Mouse (Mus musculus) ZHBTc4 (cell line): ENCODE results near the gene Gm20388.
"Not testable (repeated sequence)": the region's sequence is repeated elsewhere in the genome, so short reads cannot be mapped to it uniquely, and the experiment has no call there.

Experiments used
- DNase-seq: peaks from one replicate; pipeline ENCODE4 v3.0.0-alpha.2; 2011; ENCODE audit warnings: low read depth, low spot score

The Gm20388 gene

GRCm38 (mm10) chr8:121588750-121589149 is 1678.1 kb downstream of the Gm20388 start:
- DNase-seq: no peak

- no peak for DNase-seq
These were observed 1678.6 kb downstream of the Gm20388 start for GRCm38 (mm10) chr8:121589205-121589726.

- DNase-seq: peak; percentile 97
These were observed 1679.8 kb downstream of the Gm20388 start, which contains the start of gene Map1lc3b for GRCm38 (mm10) chr8:121590203-121591177. Gene Map1lc3b, plus strand, starts transcription at chr8:121590361.

GRCm38 (mm10) chr8:121591178-121592066 is 1680.8 kb downstream of the Gm20388 start:
- peak; percentile 91 for DNase-seq

DNA sequence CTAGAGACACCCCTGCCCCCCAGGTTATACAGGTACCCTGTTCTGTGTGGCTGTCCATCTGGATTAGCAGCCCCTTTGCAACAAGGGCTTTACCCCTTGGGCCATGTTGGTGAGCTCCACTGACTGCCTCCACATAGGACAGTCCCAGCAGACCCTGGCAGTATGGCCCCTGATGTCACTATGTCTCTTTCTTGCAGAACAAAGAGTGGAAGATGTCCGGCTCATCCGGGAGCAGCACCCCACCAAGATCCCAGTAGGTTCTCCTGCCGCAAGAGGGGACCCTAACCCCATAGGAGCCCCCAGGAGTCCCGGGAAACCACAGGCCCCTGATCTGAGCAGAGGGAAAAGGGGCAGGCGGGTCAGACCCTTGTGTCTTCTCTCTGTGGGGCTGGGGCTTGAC is 1682.7 kb downstream of the Gm20388 start:
- no peak for DNase-seq

DNA sequence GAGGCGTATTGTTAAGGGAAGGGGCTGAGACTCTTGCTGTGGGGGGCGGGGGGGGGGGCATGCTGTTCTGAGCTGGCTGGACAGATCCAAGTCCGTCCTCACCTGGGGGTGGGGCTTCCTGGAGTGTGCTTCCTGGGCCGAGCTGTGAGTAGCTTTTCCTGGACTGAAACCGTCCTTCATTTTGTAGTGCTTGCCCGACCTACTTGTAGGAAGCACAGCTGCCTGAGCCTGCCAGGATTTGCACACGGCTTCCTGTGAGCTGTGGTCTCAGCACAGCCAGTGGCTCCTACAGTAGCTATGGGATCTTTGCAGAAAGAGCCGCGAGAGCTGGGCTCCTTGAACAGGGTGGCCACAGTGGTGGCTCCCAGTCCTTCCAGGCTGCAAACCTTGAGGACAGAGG is 1683.3 kb downstream of the Gm20388 start:
- no peak for DNase-seq

DNA sequence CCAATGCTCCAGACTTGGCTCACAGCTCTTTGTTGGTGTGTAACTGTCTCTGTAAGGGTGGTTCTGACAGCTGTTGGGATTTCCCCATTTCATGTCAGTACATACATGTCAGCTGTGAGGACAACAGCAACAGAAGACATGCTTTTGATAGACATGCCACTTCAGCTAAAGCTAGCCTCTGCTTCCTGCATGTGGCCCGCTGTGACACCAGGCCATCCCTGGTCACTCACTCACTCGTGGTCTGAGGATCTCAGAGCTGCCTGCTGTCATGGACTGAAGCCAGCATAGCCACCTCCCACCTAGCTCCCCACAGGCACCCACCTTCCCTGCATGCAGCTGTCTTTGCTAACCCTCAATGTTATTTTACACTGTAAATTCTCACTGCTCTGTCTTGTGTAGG is 1686.9 kb downstream of the Gm20388 start:
- not testable (repeated sequence) for DNase-seq

- no peak for DNase-seq
These were observed 1687.5 kb downstream of the Gm20388 start for GRCm38 (mm10) chr8:121598190-121598589.

GRCm38 (mm10) chr8:121598892-121599291 is 1688.3 kb downstream of the Gm20388 start:
- DNase-seq: peak; percentile 92

- no peak for DNase-seq
These were observed 1689.2 kb downstream of the Gm20388 start for GRCm38 (mm10) chr8:121599842-121600241.

DNA sequence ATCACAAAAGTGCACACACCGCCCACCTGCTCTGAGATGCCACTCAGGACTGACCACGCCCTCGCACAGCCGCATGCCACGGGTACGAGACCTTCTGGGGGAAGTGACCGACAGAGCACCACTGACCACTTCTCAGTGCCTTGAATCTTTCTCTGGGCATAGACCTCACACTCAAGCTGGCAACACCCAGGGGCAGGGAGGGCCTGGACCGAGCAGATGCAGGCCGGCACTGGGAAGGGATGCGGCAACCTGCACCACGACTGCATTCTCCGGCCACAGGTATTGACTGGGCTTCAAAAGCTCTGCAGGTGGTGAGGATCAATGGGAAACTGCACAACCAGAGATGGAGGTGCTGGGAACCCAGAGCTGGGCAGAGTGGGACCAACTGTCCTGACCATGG is 1691.8 kb downstream of the Gm20388 start:
- no peak for DNase-seq

GRCm38 (mm10) chr8:121602860-121603259 is 1692.2 kb downstream of the Gm20388 start:
- peak; percentile 90 for DNase-seq

- no peak for DNase-seq
These were observed 1693.2 kb downstream of the Gm20388 start for GRCm38 (mm10) chr8:121603801-121604200.

DNA sequence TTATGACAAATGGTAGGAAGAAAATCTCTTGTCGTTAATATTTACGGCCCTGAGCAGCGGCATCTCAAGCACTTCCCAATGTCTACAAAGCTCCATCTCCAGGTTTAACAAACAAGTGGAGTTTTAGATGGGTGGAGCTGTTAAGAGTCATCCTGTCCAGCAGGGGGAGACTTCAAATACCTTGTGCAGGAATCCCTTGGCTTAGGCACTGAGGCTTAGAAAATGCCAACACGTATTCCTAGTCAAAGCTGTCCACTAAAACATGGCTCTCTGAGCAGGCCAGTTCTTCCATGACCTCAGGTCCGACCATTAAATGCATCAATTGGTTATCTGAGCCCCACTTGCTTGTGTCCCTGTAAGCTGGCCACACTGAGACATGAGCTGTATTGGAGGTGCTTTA is 1697.0 kb downstream of the Gm20388 start:
- DNase-seq: peak; percentile 77

- no peak for DNase-seq
These were observed 1698.6 kb downstream of the Gm20388 start for GRCm38 (mm10) chr8:121609251-121609650.

- no peak for DNase-seq
These were observed 1699.3 kb downstream of the Gm20388 start for GRCm38 (mm10) chr8:121609916-121610315.

GRCm38 (mm10) chr8:121613419-121613818 is 1702.8 kb downstream of the Gm20388 start:
- no peak for DNase-seq

- no peak for DNase-seq
These were observed 1708.9 kb downstream of the Gm20388 start for GRCm38 (mm10) chr8:121619401-121619995.

DNA sequence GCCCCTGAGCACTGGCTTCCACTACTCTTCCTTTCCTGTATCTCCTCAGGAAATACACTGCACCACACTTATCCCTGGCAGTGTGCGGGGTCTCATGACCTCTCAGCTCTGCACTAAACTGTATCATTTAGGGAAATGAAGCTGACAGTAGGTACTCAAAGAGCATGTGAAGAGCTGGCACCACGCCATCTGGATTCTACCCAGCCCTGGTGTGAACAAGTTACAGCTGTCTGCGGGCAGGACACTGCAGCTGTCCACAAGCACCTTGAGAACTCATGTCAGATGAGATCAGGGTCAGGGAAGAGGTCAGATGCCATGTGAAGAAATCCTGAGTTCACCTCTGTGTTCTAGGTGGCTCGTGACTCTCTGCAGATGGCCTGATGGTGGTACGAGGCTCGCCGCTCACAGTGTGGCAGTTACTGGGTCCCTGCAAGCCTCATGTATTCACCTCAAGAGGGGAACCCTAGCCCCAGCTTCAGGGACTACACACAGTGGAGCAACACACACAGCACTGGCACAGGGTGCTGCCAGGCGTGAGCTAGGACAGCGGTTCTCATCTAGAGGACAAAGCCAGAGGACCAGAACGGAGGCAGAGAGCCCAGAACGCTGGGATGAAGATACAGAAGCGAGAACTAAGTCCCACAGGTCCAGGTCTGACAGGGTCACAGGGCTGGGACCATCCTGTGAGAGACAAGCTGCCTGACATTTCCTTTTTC is 1710.3 kb downstream of the Gm20388 start:
- DNase-seq: no peak

DNA sequence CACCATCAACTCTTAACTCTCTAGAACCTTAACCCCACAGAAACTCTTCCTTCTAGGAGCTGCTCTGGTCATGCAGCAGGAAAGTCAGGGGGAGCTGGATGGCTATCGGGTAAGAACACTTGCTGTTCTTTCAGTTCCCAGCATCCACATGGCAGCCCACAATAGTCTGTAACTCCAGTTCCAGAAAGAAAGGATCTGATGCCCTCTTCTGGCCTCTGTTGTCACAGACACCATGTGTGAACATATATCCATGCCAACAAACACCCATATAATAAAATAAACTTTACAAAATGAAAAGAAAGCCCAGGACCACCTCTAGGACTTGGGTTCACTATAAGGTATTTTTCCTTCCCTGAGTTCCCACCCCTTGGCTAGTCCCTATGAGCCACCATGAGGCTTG is 1711.2 kb downstream of the Gm20388 start:
- DNase-seq: no peak

- DNase-seq: no peak
These were observed 1712.4 kb downstream of the Gm20388 start for GRCm38 (mm10) chr8:121623043-121623442.
